Mouse (Mus musculus) erythroid progenitor cell, adult 5-6 weeks (primary cell): ENCODE results near the gene Zfp422. TPM values are rescaled to one million over a fixed set of nuclear protein-coding genes. Genes with fewer than 3 reads are reported as not detected.
"Not testable (repeated sequence)": the region's sequence is repeated elsewhere in the genome, so short reads cannot be mapped to it uniquely, and the experiment has no call there.

Source experiments
- ATAC-seq: replicated peaks from 2 replicates; pipeline ENCODE4 v1.8.0; 2016; ENCODE audit warnings: moderate number of reproducible peaks, mild to moderate bottlenecking, moderate TSS enrichment, inconsistent platforms; ENCODE audit not compliant: poor library complexity, low FRiP score, severe bottlenecking
- total RNA-seq, 2 experiments: library from RNA; stranded (forward) in 1 of 2; stranded (reverse) in 1 of 2; fragments of 150-400 nt in 1 of 2; fragments of 186-747, 209-891 nt in 1 of 2; gene quantifications; 2 replicates each; pipeline versions ENCODE4 v1.2.3 to v1.2.4; 2015 to 2017; ENCODE audit warnings: low replicate concordance in 2 of 2

Zfp422 gene
- total RNA-seq, 2 experiments from 2014 or later: 5.5 to 29.8 TPM

DNA sequence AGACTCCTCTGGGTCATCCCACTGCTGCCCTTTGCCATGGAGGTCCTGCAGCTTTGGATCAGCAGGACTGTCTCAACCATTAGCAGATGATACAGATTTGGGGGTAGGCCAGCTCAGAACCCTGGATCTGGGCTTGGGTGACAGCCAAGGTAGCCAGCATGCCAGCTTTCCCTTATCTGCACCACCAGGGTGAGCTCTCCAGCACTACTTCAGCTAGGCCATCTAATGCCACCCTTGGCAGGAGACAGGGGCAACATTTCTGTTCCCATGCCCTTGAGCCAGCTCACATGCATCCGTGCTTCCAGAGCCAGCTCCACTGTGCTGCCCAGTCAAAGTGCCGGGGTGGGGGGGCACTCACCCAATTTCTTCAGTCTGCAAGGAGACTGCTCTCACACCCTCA lies 13.1 kb downstream of the Zfp422 start:
- ATAC-seq: no peak

DNA sequence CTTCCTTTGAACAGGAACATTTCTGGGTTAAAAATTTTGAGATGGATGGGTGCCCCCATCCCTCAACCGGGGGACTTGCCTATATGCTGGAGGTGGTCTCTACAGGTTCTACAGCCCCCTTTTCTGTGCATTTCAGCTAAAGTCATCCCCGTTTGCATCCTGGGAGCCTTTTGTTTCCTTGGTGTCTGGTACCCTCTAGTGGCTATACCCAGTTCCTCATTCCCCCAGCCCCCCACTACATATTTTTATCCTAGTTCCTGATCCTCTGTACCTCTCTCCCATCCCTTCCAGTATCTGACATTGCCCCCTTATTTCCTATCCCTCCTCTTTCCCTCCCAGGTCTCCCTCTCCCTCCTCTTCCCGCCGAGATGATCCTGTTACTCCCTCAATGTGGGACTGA lies 21.6 kb downstream of the Zfp422 start:
- no peak for ATAC-seq

- not testable (repeated sequence) for ATAC-seq
These were observed 27.8 kb downstream of the Zfp422 start for GRCm38 (mm10) chr6:116600969-116601368.

GRCm38 (mm10) chr6:116584095-116584494 lies 44.7 kb downstream of the Zfp422 start, which contains the start of gene Olfr215:
Olfr215 (minus strand) TSS chr6:116584195.
- no peak for ATAC-seq

Other genes starting within 250 kb of the Zfp422 start
- 15.1 and 20.1 TPM in 2 replicates for gene Alox5, start 167.8 kb downstream of the Zfp422 start, total RNA-seq (2015; ENCODE audit: low replicate concordance)
- gene Alox5, start 167.8 kb downstream of the Zfp422 start, total RNA-seq (2017; ENCODE audit: low replicate concordance): 8.9 and 10.4 TPM in 2 replicates
- gene Olfr211, start 139.9 kb downstream of the Zfp422 start, total RNA-seq (2015; ENCODE audit: low replicate concordance): not detected in 2 replicates
- gene Olfr211, start 139.9 kb downstream of the Zfp422 start, total RNA-seq (2017; ENCODE audit: low replicate concordance): not detected in 2 replicates
- not detected in 2 replicates for gene Olfr212, start 122.5 kb downstream of the Zfp422 start, total RNA-seq (2015; ENCODE audit: low replicate concordance)
- gene Olfr212, start 122.5 kb downstream of the Zfp422 start, total RNA-seq (2017; ENCODE audit: low replicate concordance): not detected in 2 replicates
- gene Olfr213, start 90.5 kb downstream of the Zfp422 start, total RNA-seq (2015; ENCODE audit: low replicate concordance): not detected in 2 replicates
- not detected in 2 replicates for gene Olfr213, start 90.5 kb downstream of the Zfp422 start, total RNA-seq (2017; ENCODE audit: low replicate concordance)
- gene Gm5580, start 77.9 kb downstream of the Zfp422 start, total RNA-seq (2015; ENCODE audit: low replicate concordance): not detected in 2 replicates
- gene Gm5580, start 77.9 kb downstream of the Zfp422 start, total RNA-seq (2017; ENCODE audit: low replicate concordance): 0.15 TPM in 1 of 2 replicates, not detected in the other
- not detected in 2 replicates for gene Olfr214, start 74.8 kb downstream of the Zfp422 start, total RNA-seq (2015; ENCODE audit: low replicate concordance)
- not detected in 2 replicates for gene Olfr214, start 74.8 kb downstream of the Zfp422 start, total RNA-seq (2017; ENCODE audit: low replicate concordance)
- gene Olfr215, start 44.8 kb downstream of the Zfp422 start, total RNA-seq (2015; ENCODE audit: low replicate concordance): not detected in 2 replicates
- gene Olfr215, start 44.8 kb downstream of the Zfp422 start, total RNA-seq (2017; ENCODE audit: low replicate concordance): not detected in 2 replicates
- not detected in 2 replicates for gene Depp1, start 21.6 kb upstream of the Zfp422 start, total RNA-seq (2015; ENCODE audit: low replicate concordance)
- 2.8 TPM in 1 of 2 replicates, not detected in the other for gene Depp1, start 21.6 kb upstream of the Zfp422 start, total RNA-seq (2017; ENCODE audit: low replicate concordance)
- gene Rassf4, start 45.0 kb upstream of the Zfp422 start, total RNA-seq (2015; ENCODE audit: low replicate concordance): 28.1 and 28.8 TPM in 2 replicates
- 6.9 and 11.4 TPM in 2 replicates for gene Rassf4, start 45.0 kb upstream of the Zfp422 start, total RNA-seq (2017; ENCODE audit: low replicate concordance)
- under 0.01 and 0.42 TPM in 2 replicates for gene Tmem72, start 87.9 kb upstream of the Zfp422 start, total RNA-seq (2015; ENCODE audit: low replicate concordance)
- gene Tmem72, start 87.9 kb upstream of the Zfp422 start, total RNA-seq (2017; ENCODE audit: low replicate concordance): 0.08 and 0.13 TPM in 2 replicates